Comparison of ENCODE assay signal across 8 mouse cellular contexts in genomic region chr4:133512972-133513371, GRCm38 (mm10). TPM values are rescaled to one million over a fixed set of nuclear protein-coding genes. Genes with fewer than 3 reads are reported as not detected.
DNase-seq lines count a peak whose midpoint lies in the region; ATAC-seq lines count a peak whose summit lies in the region.

No protein-coding gene starts in this region.

- H3K27me3 ChIP-seq in heart, embryonic 10.5 days (ENCODE audit: insufficient read depth, poor library complexity, severe bottlenecking) = peaks cover 20% of the 10 kb centered on the region

- no peaks in the 10 kb centered on the region for H3K9me3 ChIP-seq in heart, embryonic 10.5 days

- no peaks in the 10 kb centered on the region for H3K4me1 ChIP-seq in heart, embryonic 10.5 days

- peak; percentile 81 for ATAC-seq in erythroid progenitor cell, adult 5-6 weeks (replicated peaks; ENCODE audit: low FRiP score, poor library complexity, severe bottlenecking)

- peak; percentile 94 for DNase-seq in heart, adult 11 months
- no peak for DNase-seq in heart, embryonic 10.5 days (ENCODE audit: low spot score)
- DNase-seq in c-Kit-negative CD71-positive TER-119-positive erythroid progenitor cells, embryonic 14.5 days (ENCODE audit: low read depth, low spot score) = peak; percentile 25
- DNase-seq in heart, postnatal 4 days = peak; percentile 80
- peak; percentile 71 for DNase-seq in layer of hippocampus, adult 9-10 months (ENCODE audit: low spot score)
- DNase-seq in lung, postnatal 25 days (ENCODE audit: low spot score) = peak; percentile 77
- peak; percentile 57 to 67 for DNase-seq in right cerebral cortex, postnatal 36 days (ENCODE audit: low spot score in 2 of 2)

- WGBS in heart, embryonic 10.5 days = 10% methylated on average over 8 of the region's 8 CpGs

- H3K36me3 ChIP-seq in heart, embryonic 10.5 days = no peaks in the 10 kb centered on the region

- H3K4me3 ChIP-seq in heart, embryonic 10.5 days = no peak overlapping the region

- no peak overlapping the region for H3K27ac ChIP-seq in heart, embryonic 10.5 days

RNA-seq across cellular contexts. Expression of gene Kdf1, which starts 5.8 kb away (rescaled TPM):
- polyA plus RNA-seq in heart, embryonic 10.5 days (2016; fragmentation: Nextera tagmentation; extraction: Ambion mirVana) = 1.6 and 4.0 TPM in 2 replicates
- total RNA-seq in erythroid progenitor cell, adult 5-6 weeks (2015; ENCODE audit: low replicate concordance) = not detected in 2 replicates
- not detected in 2 replicates for total RNA-seq in erythroid progenitor cell, adult 5-6 weeks (2017; ENCODE audit: low replicate concordance)
- not detected for total RNA-seq in heart, postnatal 4 days (2021)

RNA-seq across cellular contexts. Expression of gene Trnp1, which starts 14.6 kb away (rescaled TPM):
- polyA plus RNA-seq in heart, embryonic 10.5 days (2016; fragmentation: Nextera tagmentation; extraction: Ambion mirVana) = 0.60 and 0.96 TPM in 2 replicates
- not detected in 2 replicates for total RNA-seq in erythroid progenitor cell, adult 5-6 weeks (2015; ENCODE audit: low replicate concordance)
- total RNA-seq in erythroid progenitor cell, adult 5-6 weeks (2017; ENCODE audit: low replicate concordance) = not detected in 2 replicates
- total RNA-seq in heart, postnatal 4 days (2021) = 1 to 10 TPM; 1.4 to 2.4 TPM

RNA-seq across cellular contexts. Expression of gene Nudc, which starts 32.8 kb away (rescaled TPM):
- 328 and 420 TPM in 2 replicates for polyA plus RNA-seq in heart, embryonic 10.5 days (2016; fragmentation: Nextera tagmentation; extraction: Ambion mirVana)
- total RNA-seq in erythroid progenitor cell, adult 5-6 weeks (2015; ENCODE audit: low replicate concordance) = 57.3 and 70.0 TPM in 2 replicates
- total RNA-seq in erythroid progenitor cell, adult 5-6 weeks (2017; ENCODE audit: low replicate concordance) = 55.3 and 88.5 TPM in 2 replicates
- 10 to 100 TPM; 89.3 to 90.2 TPM for total RNA-seq in heart, postnatal 4 days (2021)

RNA-seq across cellular contexts. Expression of gene Tent5b, which starts 33.0 kb away (rescaled TPM):
- polyA plus RNA-seq in heart, embryonic 10.5 days (2016; fragmentation: Nextera tagmentation; extraction: Ambion mirVana) = 0.90 and 1.5 TPM in 2 replicates
- total RNA-seq in erythroid progenitor cell, adult 5-6 weeks (2015; ENCODE audit: low replicate concordance) = not detected in 2 replicates
- total RNA-seq in erythroid progenitor cell, adult 5-6 weeks (2017; ENCODE audit: low replicate concordance) = not detected in 2 replicates
- 1 to 10 TPM; 1.9 to 3.1 TPM for total RNA-seq in heart, postnatal 4 days (2021)

RNA-seq across cellular contexts. Expression of gene Nr0b2, which starts 40.2 kb away (rescaled TPM):
- 4.9 and 8.9 TPM in 2 replicates for polyA plus RNA-seq in heart, embryonic 10.5 days (2016; fragmentation: Nextera tagmentation; extraction: Ambion mirVana)
- total RNA-seq in erythroid progenitor cell, adult 5-6 weeks (2015; ENCODE audit: low replicate concordance) = not detected in 2 replicates
- not detected in 2 replicates for total RNA-seq in erythroid progenitor cell, adult 5-6 weeks (2017; ENCODE audit: low replicate concordance)
- 10 to 100 TPM in 1 of 2 experiments, 1 to 10 TPM in 1; 8.0 to 11.5 TPM for total RNA-seq in heart, postnatal 4 days (2021)
